Mouse (Mus musculus) heart, embryonic 10.5 days (tissue): ENCODE measurements around the gene Il11. TPM values are rescaled to one million over a fixed set of nuclear protein-coding genes. Genes with fewer than 3 reads are reported as not detected.

Source experiments
- DNase-seq: peaks from one replicate; pipeline ENCODE4 v3.0.0-alpha.2; 2017; ENCODE audit warnings: low spot score
- H3K27ac ChIP-seq: fragments of 300-500 bp; sonication (generic); 2 replicates; pipeline ENCODE4 v1.5.1; 2016; ENCODE audit warnings: mild to moderate bottlenecking
- H3K27me3 ChIP-seq: fragments of 300-500 bp; sonication (generic); 2 replicates; pipeline ENCODE4 v1.6.1; 2016; ENCODE audit warnings: mild to moderate bottlenecking; ENCODE audit not compliant: poor library complexity, insufficient read depth, severe bottlenecking
- H3K36me3 ChIP-seq: fragments of 300-500 bp; sonication (generic); 2 replicates; pipeline ENCODE4 v1.6.1; 2016; ENCODE audit warnings: mild to moderate bottlenecking, moderate library complexity
- H3K4me1 ChIP-seq: fragments of 300-500 bp; sonication (generic); 2 replicates; pipeline ENCODE4 v1.6.1; 2016; ENCODE audit warnings: mild to moderate bottlenecking
- H3K4me3 ChIP-seq: fragments of 300-500 bp; sonication (generic); 2 replicates; pipeline ENCODE4 v1.5.1; 2016; ENCODE audit warnings: mild to moderate bottlenecking, moderate library complexity
- H3K9me3 ChIP-seq: fragments of 300-500 bp; sonication (generic); 2 replicates; pipeline ENCODE4 v1.6.1; 2016; ENCODE audit warnings: mild to moderate bottlenecking, moderate library complexity
- WGBS: fragments of 180-500 bp; shearing (Covaris S2); methylation state at CpG from one replicate; pipeline ENCODE4 v1.1.7; 2016; 5-methylcytosine and 5-hydroxymethylcytosine counted together
- polyA plus RNA-seq: library from polyadenylated mRNA; unstranded; fragments of >200 nt; fragmentation: Nextera tagmentation; extraction: Ambion mirVana; gene quantifications from 2 replicates; pipeline ENCODE4 v1.2.1, GENCODE M21; 2016

The Il11 gene
- polyA plus RNA-seq, 1 experiment from 2014 or later = 0.15 TPM

- WGBS = 71% methylated on average over 7 of the region's 7 CpGs
- no peak within 1 kb of the TSS for H3K27ac ChIP-seq
- no peaks in the 10 kb centered on the region for H3K4me1 ChIP-seq
- no peaks in the 10 kb centered on the region for H3K36me3 ChIP-seq
- DNase-seq = no peak
- H3K9me3 ChIP-seq = no peaks in the 10 kb centered on the region
- H3K27me3 ChIP-seq = peaks cover 5% of the 10 kb centered on the region; the same call in 1 of the 2 replicates
- H3K4me3 ChIP-seq = no peak within 1 kb of the TSS
Observed at GRCm38 (mm10) chr7:4725169-4725568, 57.5 kb downstream of the Il11 start, which contains the start of gene Tmem150b. TSS of gene Tmem150b (minus strand) at chr7:4725249.

- H3K27ac ChIP-seq = no peak overlapping the region
- H3K36me3 ChIP-seq = no peaks in the 10 kb centered on the region
- H3K4me3 ChIP-seq = no peak overlapping the region
- peaks cover 5% of the 10 kb centered on the region; the same call in 1 of the 2 replicates for H3K27me3 ChIP-seq
- no peaks in the 10 kb centered on the region for H3K9me3 ChIP-seq
- no peaks in the 10 kb centered on the region for H3K4me1 ChIP-seq
- WGBS = 62% methylated on average over 3 of the region's 3 CpGs
- DNase-seq = no peak
Observed at GRCm38 (mm10) chr7:4724359-4724758, 58.3 kb downstream of the Il11 start.

DNA sequence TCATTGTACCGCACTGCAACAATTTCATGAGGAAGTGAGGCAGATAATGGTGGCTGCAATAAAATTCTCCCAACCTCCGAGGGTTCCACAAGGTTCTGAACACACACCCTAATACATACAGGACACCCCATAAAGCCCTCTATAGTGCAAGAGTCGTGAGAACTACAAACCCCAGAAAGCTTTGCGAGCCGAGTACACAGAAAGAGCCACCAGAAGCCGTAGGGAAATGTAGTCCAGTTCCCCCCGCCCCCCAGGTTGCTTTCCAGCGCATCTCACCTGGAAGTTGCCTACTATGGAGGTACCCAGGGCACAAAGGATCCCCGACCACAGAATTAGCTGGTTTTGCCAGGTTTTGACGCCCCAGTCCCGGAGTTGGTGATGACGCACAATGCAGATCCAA is 59.2 kb downstream of the Il11 start:
- Histone ChIP-seq H3K27me3 (peaks cover 5% of the 10 kb centered on the region; the same call in 1 of the 2 replicates), H3K4me3 (peak overlapping the region; percentile 43), H3K9me3 (no peaks in the 10 kb centered on the region), H3K36me3 (no peaks in the 10 kb centered on the region), H3K27ac (no peak overlapping the region), H3K4me1 (no peaks in the 10 kb centered on the region)
- WGBS = 36% methylated on average over 12 of the region's 12 CpGs
- DNase-seq = no peak

Other genes with a start within 250 kb of the Il11 start
- gene Syt5, start 235.3 kb downstream of the Il11 start, polyA plus RNA-seq = 1.0 and 2.8 TPM in 2 replicates
- gene Ptprh, start 178.8 kb downstream of the Il11 start, polyA plus RNA-seq = not detected in 2 replicates
- gene Tmem86b, start 151.4 kb downstream of the Il11 start, polyA plus RNA-seq = 2.8 and 4.4 TPM in 2 replicates
- 8.7 and 16.0 TPM in 2 replicates for gene Ppp6r1, start 123.8 kb downstream of the Il11 start, polyA plus RNA-seq
- gene Hspbp1, start 97.8 kb downstream of the Il11 start, polyA plus RNA-seq = 105 and 118 TPM in 2 replicates
- 0.89 and 1.0 TPM in 2 replicates for gene Brsk1, start 92.3 kb downstream of the Il11 start, polyA plus RNA-seq
- gene Tmem150b, start 57.6 kb downstream of the Il11 start, polyA plus RNA-seq = not detected in 2 replicates
- gene Kmt5c, start 42.7 kb downstream of the Il11 start, polyA plus RNA-seq = 76.1 and 77.6 TPM in 2 replicates
- 37.6 and 42.2 TPM in 2 replicates for gene Cox6b2, start 29.8 kb downstream of the Il11 start, polyA plus RNA-seq
- gene Fam71e2, start 11.6 kb downstream of the Il11 start, polyA plus RNA-seq = not detected in 2 replicates
- gene Tmem190, start 78 bp upstream of the Il11 start, polyA plus RNA-seq = 0.34 TPM in 1 of 2 replicates, not detected in the other
- gene Tmem238, start 6.8 kb upstream of the Il11 start, polyA plus RNA-seq = 4.7 and 6.3 TPM in 2 replicates
- gene Rpl28, start 10.0 kb upstream of the Il11 start, polyA plus RNA-seq = 314 and 329 TPM in 2 replicates
- 337 and 447 TPM in 2 replicates for gene Ube2s, start 29.7 kb upstream of the Il11 start, polyA plus RNA-seq
- 0.14 TPM in 1 of 2 replicates, not detected in the other for gene Shisa7, start 61.8 kb upstream of the Il11 start, polyA plus RNA-seq
- gene Isoc2b, start 87.4 kb upstream of the Il11 start, polyA plus RNA-seq = 3.9 TPM in 2 replicates
- 1.3 TPM in 2 replicates for gene Isoc2a, start 94.3 kb upstream of the Il11 start, polyA plus RNA-seq
- gene Gm36210, start 123.7 kb upstream of the Il11 start, polyA plus RNA-seq = 0.18 and 0.36 TPM in 2 replicates
- 2.9 and 3.5 TPM in 2 replicates for gene Zfp628, start 132.4 kb upstream of the Il11 start, polyA plus RNA-seq
- gene Nat14, start 139.2 kb upstream of the Il11 start, polyA plus RNA-seq = 4.3 and 5.5 TPM in 2 replicates
- 1.2 and 1.6 TPM in 2 replicates for gene Ssc5d, start 142.9 kb upstream of the Il11 start, polyA plus RNA-seq
- gene Sbk2, start 181.5 kb upstream of the Il11 start, polyA plus RNA-seq = 1.8 and 2.3 TPM in 2 replicates
- gene Sbk3, start 188.3 kb upstream of the Il11 start, polyA plus RNA-seq = 0.39 and 0.43 TPM in 2 replicates
- gene Zfp579, start 213.3 kb upstream of the Il11 start, polyA plus RNA-seq = 21.6 and 29.2 TPM in 2 replicates
- 10.0 and 11.4 TPM in 2 replicates for gene Zfp524, start 231.6 kb upstream of the Il11 start, polyA plus RNA-seq
- gene Fiz1, start 231.8 kb upstream of the Il11 start, polyA plus RNA-seq = 36.1 and 43.5 TPM in 2 replicates
- gene Gm44973, start 232.6 kb upstream of the Il11 start, polyA plus RNA-seq = 0.72 TPM in 1 of 2 replicates, not detected in the other
- 3.8 and 4.4 TPM in 2 replicates for gene Zfp865, start 237.5 kb upstream of the Il11 start, polyA plus RNA-seq
- gene Ccdc106, start 237.7 kb upstream of the Il11 start, polyA plus RNA-seq = 1.4 and 4.7 TPM in 2 replicates